Mouse (Mus musculus) ES-E14 (cell line): Measurements from ENCODE around the gene Ephb1.

Source experiments
- CHD2 ChIP-seq: IDR thresholded peaks from 2 replicates; pipeline ENCODE4 v1.6.1; 2014; ENCODE audit warnings: mild to moderate bottlenecking, low read depth, low read length, inconsistent platforms
- ZNF384 ChIP-seq: IDR thresholded peaks from 2 replicates; pipeline ENCODE4 v1.6.1; 2012; ENCODE audit warnings: low read depth, low read length, inconsistent platforms

- TF ChIP-seq CHD2 = no peak
- TF ChIP-seq ZNF384 = no peak
Measured at GRCm38 (mm10) chr9:102002186-102002585, 352.3 kb downstream of the Ephb1 start.
